Mouse (Mus musculus): Measurements from ENCODE around the gene Coa3.
"Not testable (repeated sequence)": the region's sequence is repeated elsewhere in the genome, so short reads cannot be mapped to it uniquely, and the experiment has no call there.

The Coa3 gene

DNA sequence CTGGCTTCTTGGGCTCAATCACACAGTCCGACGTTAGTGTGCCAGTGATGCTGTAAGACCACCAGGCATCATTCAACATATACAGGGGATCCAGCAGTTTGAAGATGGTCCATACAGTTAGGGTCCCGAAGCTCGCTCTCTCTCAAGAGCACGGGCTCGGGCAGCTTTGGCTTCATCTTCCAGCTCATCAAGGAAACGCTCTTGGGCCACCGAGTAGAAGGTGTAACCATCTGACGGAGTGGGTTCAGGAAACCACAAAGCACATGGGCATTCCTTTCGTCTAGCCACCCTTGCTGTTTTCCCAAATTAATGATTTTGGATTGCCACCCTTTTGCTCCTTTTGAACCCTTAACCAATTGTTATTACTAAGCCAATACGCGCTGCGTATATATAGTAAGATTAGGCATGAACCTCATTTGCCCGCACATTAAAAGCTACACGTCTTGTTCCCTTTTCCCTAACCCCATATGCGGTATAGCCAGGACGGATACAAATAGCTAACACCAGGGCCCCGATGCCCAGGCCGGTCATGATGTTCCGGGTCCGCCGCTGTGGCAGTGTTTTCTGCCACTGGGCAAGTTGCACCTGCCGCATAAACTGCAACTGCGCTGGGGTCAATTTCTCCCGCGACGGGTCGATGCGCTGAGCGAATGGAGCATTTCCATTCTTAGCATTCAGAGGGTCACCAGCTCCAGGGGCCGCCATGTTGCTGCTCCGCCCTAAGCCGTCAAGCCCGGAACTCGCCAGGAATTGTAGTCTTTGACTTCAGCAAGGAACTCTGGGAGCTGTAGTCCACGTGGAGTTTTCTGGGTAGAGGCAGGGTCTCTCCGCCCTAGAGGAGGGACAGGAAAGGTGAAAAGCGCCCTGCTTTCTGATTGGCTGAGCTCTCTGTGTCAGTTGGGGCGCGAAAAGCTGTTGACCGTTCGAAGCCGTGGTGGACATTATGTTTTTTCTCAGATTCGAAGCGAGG, at the start of gene Coa3, which contains the start of gene Cntd1:
Gene Coa3, minus strand, starts transcription at position 892 of the 970 bp plus-strand sequence.
Gene Cntd1, plus strand, starts transcription at position 790 of the 970 bp plus-strand sequence.
- peak; percentile 87 to 91 for DNase-seq

DNA sequence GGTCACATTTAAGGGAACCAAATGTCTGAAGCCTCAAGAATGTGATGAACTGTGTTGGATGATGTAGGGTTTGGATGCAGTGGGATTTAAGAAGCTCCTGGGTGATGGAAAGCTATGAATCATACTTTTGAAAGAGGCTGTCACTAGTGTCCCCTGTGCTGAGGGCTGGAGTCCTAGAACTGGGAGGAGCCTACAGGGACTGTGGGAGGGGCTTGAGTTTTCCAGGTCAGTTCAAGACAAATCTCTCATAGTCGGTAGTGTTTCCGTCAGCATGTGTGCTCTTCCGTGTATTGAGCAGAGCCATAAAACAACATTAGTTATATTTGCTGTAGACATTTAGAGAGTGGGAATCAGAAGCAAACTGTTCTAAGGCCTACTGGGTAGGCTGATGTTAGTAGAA, 48.4 kb upstream of the Coa3 start:
- peak in 1 of 2 experiments; percentile 15 for DNase-seq

DNA sequence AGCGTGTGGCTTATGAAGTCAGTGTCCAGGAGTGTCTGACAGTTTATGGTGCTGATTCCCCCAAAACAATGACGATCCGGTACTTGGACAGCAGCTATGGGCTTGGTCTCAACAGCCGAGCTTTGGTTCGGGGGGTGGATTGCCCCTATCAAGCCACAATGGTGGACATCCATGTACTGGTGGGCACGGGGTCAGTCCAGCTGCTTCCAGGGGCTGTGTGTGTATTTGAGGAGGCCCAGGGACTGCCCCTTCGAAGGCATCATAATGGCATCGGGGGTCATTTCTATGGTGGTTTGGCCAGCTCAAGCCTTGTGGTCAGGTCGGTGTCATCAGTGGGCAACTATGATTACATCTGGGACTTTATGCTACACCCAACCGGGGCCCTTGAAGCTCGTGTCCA, 47.2 kb upstream of the Coa3 start:
- no peak for DNase-seq

DNA sequence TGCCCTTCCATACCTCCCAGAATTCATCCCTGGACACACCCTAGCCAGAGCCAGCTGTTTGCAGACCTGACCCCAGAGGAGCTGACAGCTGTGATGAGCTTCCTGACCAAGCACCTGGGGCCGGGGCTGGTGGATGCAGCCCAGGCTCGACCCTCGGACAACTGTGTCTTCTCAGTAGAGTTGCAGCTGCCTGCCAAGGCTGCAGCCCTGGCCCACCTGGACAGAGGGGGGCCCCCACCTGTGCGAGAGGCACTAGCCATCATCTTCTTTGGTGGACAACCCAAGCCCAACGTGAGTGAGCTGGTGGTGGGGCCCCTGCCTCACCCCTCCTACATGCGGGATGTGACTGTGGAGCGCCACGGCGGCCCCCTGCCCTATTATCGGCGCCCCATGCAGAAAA, 46.3 kb upstream of the Coa3 start:
- DNase-seq = not testable (repeated sequence)

DNA sequence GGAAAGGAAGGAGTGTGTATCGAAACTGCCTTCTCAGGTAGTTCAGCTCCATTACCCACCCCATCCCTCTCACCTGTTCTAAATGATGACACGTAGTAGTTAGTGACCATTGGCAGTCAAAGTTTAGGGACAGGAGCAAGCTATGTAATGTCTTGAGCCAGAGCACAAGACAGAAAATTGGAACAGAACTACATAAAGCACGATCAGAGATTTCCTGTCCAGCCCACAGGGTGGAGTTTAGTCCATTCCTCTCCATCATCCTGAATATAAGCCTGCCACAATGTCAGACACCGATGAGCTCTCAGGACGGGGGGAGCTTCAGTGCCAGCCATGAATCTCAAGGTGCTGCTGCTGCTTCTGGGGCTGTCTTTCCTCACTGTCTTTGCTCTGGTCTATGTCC, 45.8 kb upstream of the Coa3 start, which contains the start of gene Aoc2:
Gene Aoc2, plus strand, starts transcription at position 301 of the 400 bp plus-strand sequence.
- DNase-seq = no peak

DNA sequence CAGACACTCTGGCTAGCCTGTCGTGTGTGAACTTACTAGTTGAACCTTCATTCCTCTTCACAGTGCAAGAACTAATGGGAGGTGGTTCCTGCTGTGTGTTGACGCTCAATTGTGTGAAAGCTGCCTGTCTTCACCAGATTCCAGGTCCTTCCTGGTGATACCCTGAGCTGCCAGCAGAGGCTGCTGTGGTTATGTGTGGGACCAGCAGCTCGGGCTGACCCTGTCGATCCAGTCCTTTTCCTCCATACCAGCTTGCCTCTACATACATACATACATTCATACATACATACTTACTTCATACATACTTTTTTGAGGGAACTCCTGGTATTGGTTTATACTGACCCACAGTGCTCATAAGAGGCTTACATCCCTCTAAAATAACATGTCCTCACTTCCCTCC, 44.7 kb upstream of the Coa3 start:
- peak; percentile 89 to 91 for DNase-seq

DNA sequence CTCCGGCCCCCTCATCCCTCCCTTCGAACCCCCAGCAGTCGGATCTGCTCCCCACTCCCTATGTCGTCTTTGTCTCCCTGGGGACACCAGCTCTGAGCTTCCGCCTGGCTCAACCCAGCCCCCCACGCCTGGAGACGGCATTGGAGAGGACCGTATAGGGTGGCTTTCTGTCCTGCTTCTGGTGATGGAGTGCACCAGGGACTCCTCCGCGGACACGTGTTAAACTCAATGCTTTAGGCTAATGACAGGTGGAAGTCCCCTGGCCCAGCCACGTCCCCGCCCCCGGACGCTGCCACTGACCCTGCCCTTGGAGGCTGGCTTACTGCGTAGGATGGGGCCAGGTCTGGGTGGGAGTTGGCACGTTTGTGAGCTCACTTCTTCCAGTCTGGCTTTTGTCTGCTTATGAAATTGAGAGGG, 37.6 kb upstream of the Coa3 start:
- DNase-seq = peak; percentile 44 to 64

DNA sequence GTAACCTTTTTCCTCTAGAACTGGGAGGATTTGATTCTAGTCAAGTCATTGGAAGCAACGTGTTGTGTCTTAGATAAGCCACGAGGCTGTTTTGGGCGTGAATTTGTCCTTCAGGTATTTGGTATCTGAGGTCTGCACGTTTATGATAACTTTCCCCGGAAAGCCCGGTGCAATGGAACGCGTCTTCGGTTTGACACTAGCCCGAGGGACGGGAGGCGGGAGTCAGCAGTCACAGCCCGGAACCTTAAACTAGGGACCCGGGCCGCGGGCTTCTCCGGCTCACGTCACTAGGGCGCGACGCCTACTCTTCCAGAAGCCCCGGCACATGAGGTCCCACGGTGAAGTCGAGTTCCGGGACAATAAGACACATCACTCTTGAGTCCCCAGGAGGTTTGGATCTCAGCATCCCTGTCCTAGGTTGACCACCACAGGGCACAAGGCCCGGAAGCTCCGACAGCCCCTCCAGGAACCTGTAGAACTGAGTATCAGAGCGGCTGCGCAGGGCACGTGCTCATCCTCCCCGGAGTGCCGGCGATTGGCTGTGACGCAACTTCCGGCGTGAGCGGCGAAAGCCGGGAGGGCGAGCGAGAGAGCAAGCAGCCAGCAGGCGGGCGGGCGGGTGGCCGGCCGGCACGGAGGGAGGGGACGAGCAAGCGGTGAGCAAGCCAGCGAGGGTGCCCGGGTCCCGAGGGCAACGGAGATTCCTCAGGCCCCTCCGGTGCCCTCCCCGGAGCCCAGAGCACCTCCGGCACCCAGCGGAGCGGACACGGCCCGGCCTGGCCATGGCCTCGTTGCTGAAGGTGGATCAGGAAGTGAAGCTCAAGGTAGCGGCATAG, 37.0 kb upstream of the Coa3 start, which contains the start of gene Psme3:
Gene Psme3, plus strand, starts transcription at position 549 of the 836 bp plus-strand sequence.
- peak; percentile 95 to 96 for DNase-seq

DNA sequence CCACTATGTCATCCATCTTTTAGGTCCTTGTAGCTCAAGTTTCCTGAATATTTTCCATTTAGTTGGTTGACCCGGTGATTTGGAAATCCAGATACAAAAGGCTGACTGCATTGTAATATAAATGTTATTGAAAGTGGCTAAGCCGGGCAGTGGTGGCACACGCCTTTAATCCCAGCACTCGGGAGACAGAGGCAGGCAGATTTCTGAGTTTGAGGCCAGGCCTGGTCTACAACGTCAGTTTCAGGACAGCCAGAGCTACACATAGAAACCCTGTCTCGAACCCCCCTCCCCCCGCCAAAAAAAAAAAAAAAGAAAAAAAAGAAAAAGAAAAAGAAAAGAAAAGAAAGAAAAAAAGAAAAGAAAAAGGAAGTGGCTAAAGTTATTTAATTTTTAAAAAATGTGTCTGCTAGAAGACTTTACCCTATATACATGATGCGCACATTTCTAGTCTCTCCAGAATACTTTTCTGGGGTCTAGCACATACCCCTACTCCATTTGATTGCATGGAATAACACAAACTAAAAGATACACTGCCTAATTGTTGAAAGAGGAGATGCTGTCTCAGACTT, 36.3 kb upstream of the Coa3 start:
- DNase-seq = no peak

DNA sequence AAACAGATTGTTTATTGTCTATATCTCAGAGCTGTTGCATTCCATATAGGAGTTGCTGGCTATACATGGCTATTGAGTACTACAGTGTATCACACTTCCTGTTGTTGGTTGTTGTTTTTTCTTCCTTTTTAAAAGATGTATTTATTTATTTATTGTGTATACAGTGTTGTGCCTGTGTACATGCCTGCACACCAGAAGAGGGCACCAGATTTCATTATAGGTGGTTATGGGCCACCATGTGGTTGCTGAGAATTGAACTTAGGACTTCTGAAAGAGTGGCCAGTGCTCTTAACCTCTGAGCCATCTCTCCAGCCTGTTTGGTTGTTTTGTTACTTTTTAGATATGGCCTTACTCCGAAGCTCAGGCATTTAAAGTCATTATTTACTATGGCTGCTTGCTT, 35.7 kb upstream of the Coa3 start:
- DNase-seq = no peak

DNA sequence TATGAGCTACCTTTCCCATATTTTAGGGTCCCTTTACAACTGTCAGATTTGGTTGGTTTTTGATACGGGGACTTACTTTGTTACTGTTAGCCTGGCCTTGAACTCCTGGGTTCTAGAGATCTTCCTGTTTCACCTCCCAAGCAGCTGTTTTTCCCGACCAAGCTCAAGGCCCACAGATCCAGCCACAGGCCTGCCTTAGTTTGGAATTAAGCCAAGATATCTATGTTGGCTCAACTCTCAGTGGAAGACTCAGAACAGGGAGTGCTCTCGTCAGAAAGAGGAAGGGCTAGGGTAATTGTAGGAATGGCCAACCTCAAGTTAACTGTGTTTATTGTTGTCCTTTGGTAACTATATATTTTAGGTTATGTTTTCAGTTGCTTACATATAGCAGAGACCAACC, 33.2 kb upstream of the Coa3 start:
- DNase-seq = no peak

DNA sequence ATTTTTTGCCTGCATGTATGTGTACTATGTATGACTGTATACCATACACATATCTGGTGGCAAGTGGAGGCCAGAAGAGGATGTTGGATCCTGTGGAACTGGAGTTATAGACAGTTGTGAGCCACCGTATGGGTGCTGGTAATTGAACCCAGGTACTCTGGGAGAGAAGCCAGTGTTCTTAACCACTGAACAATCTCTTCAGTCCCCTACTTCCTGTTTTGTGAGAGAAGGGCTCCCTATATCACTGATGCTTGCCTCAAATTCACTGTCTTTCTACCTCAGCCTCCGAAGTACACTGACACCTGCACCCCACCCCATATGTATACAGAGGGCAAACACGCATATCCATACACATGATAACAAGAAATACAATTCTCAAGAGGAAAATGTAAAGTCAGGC, 32.2 kb upstream of the Coa3 start:
- no peak for DNase-seq

DNA sequence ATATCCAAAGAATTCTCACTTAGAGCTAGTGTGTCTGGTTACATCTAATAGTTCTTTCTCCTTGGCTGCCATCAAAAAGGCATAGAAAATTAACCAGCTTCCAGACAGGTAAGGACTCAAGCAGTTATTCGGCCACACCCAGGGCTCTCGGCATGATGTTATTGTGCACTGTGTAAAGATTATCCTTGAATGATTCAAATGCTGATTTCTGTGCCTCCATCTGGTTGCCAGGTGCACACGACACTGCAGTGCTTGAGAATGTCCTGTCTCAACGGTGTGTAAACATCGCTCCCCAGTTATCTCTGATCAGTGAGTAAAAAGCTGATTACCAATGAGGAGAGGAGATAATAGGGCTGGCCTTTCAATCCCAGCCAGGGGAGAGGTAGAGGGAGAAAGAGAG, 28.8 kb upstream of the Coa3 start:
- DNase-seq = no peak

DNA sequence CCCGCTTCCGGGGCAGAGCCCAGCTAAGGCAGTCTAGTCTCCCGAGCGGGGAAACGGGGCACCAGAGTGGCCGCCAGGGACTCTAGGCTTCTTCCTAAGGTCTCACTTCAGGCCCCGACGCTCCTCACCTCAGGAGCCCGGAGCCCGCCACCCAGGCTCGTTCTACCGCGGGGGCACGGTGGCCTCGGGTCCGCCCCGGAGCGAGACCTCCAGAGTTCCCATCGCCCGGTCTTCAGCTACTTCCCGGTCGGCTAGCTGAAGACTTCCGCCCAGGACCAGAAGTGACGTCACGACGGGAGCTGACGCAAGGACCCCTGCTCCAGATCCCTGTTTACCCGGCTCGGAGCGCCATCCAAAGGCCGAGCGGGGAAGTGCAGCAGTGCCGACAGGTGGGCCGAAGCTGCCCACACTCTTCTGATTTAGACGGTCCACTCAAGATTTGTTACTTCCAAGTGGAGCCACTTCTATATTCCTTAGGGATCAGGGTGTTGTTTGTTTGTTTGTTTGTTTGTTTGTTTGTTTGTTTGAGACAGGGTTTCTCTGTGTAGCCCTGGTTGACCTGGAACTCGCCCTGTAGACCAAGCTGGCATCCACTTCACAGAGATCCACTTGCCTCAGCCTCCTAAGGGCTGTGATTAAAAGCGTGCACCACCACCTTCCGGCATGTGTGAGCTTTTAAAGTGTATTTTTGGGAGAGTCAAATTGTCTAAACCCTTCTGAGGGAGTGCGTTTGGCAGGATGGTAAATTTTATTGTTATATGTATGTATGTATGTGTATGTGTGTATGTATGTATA, 23.3 kb upstream of the Coa3 start, which contains the start of gene Becn1:
Gene Becn1, minus strand, starts transcription at position 283 of the 795 bp plus-strand sequence.
- peak; percentile 99 to 100 for DNase-seq

DNA sequence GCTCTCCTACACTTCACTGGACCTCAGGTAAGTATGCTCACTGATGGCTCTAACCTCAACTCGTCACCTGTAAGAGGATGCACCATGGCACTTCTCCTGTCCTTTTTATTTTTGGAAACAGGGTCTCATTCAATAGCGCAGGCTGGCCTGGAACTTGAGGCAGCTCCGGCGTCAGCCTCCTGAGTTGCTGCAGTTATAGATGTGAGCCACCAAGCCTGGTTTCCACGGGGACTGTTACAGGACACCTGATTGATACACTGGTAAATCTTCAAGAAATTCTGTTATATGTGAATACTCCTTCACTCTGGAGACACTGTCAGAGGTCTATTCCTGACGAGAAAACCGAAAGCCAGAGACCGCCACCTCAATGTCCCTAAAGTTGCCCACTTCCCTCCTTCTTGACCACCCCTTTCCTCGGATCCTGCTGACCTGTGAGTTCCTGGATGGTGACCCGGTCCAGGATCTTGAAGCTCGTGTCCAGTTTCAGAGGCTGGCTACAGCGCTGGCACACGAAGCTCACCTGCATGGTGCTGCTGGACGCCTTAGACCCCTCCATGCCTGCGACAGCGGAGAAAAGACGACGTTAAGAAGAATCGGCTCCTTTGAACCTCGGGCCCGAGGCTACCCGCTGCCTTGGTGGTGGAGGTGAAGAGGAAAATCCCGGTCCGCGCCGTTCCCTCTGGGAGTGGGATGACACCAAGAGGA, 22.5 kb upstream of the Coa3 start:
- DNase-seq = peak in 1 of 2 experiments; percentile 26

DNA sequence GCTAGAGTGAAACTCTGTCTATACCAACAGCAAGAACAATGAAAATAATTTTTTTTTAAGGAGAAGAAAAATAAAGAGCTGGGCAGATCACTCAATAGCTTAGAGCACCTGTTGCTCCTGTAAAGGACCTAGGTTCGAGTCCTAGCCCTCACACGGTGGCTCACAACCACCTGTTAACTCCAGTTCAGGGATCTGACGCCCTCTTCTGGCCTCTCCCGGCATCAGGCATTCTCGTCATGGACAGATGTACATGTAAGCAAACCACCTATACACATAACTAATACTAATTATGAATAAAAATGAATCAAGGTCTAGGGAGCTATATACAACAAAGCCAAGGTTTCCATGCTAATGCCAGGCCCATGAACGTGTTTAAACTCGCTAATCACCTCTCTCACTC, 22.0 kb upstream of the Coa3 start:
- peak in 1 of 2 experiments; percentile 25 for DNase-seq

DNA sequence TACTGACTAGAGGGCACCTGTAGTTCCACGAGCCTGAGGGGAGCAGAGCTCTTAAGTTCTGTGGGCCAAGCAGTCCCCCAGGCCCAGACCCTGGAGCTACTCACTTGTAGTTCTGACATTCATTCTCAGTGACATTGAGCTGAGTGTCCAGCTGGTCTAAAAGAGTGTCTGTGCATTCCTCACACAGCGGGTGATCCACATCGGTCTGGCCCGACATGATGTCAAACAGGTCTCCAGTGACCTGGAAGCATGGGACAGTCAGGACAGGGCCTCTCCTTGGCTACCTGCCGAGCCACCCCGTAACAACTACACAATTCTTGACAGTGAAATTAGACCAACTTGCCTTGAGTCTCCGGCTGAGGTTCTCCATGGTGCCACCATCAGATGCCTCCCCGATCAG, 16.3 kb upstream of the Coa3 start:
- no peak for DNase-seq

DNA sequence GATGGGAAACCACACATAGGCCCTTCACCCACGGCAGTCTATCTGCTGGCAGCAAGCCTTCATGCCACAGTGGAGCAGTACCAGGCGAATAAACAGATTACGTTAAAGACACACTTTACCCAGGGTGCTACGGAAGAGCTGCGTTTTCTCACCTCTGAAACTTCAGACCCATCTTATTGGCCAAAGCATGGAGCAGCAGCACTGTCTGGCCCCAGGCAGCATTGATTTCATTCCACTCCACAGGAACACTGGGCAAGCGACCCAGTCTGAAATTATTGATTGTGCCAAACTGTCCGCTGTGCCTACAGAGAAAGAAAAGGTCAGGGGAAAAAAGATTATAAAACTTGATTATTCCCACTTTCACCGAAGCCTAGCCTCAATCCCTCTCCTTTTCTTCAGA, 12.3 kb upstream of the Coa3 start:
- no peak for DNase-seq

DNA sequence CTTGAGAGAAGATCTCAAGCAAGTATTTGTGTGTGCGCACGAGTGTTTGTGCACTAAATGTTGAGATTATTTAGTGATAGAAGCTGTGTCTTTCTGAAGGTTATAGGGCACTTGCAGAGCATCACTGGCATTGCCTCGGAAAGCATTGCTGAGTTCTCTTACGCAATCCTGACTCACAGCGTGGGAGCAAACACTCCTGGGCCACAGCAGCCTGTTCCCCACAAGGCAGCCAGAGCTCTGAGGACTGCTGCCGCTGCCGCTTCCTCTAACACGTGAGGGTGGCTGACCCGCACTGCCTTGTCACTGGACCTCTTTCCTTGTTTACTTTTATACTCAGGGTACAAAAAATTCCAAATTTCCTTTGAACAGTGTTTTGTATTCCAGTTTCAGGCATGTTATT, 8.4 kb upstream of the Coa3 start:
- no peak for DNase-seq

DNA sequence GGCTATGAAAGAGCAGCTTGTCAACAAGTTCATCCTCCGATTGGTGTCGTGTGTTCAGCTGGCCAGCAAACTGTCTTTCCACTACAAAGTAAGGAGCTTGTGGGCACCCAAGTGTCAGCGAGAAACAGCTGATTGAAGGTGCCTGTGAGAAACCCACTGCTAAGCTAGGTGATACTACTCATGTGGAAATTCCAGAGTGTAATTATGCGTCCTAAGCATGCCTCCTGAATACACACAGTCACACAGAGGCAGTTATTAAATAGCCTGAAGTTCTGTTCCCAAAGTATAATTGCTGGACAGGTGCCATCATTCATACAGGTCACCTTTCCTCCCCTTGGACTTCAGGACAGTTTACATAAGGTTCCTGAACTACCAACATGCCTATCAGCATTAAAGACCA, 4.9 kb upstream of the Coa3 start:
- DNase-seq = peak in 1 of 2 experiments; percentile 10

DNA sequence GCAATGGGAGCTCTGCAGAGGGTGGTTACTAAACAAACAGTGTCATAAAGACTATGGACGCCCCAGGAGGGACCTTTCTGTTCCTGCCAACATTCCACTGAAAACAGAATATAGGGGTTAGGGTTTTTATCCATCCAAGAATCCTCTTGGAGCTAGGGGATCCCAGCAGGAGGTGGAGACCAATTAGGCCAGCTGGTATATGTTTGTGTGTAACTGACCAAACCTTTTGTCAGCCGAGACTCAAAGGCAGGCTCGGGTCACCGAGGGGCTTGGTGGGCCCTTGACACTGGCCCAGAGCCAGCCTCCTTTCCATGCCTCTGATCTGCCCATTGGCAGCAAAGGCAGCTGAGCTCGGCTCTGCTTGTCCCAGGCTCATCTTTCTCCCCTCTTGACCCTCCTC, 4.0 kb upstream of the Coa3 start:
- DNase-seq = no peak
